Mouse (Mus musculus) myocyte (in vitro differentiated cells): ENCODE data around the gene Elmsan1. TPM values are rescaled to one million over a fixed set of nuclear protein-coding genes. Genes with fewer than 3 reads are reported as not detected.

ENCODE experiments used
- H3K27me3 ChIP-seq: one replicate; pipeline ENCODE4 v1.6.1; 2011; ENCODE audit not compliant: control insufficient read depth, insufficient read depth, insufficient read length
- H3K36me3 ChIP-seq: one replicate; pipeline ENCODE4 v1.6.1; 2011; ENCODE audit not compliant: control insufficient read depth, insufficient read depth
- H3K4me2 ChIP-seq: one replicate; pipeline ENCODE4 v1.6.1; 2011; ENCODE audit warnings: low read depth, control low read depth
- H3K4me3 ChIP-seq: one replicate; pipeline ENCODE4 v1.5.1; 2011; ENCODE audit warnings: mild to moderate bottlenecking, control low read depth, moderate library complexity
- H3K79me2 ChIP-seq: one replicate; pipeline ENCODE4 v1.6.1; 2011; ENCODE audit not compliant: control insufficient read depth, insufficient read depth
- H3ac ChIP-seq: one replicate; pipeline ENCODE4 v1.6.1; 2011; ENCODE audit not compliant: control insufficient read depth, insufficient read length
- CEBPB ChIP-seq: IDR thresholded peaks from 2 replicates; pipeline ENCODE4 v1.6.1; 2011; ENCODE audit warnings: mild to moderate bottlenecking, moderate library complexity; ENCODE audit not compliant: poor library complexity, insufficient read depth, severe bottlenecking
- E2F4 ChIP-seq: IDR thresholded peaks from one replicate; pipeline ENCODE4 v1.6.1; 2011; ENCODE audit warnings: mild to moderate bottlenecking, control low read depth, moderate library complexity; ENCODE audit not compliant: insufficient read depth
- MAX ChIP-seq: IDR thresholded peaks from one replicate; pipeline ENCODE4 v1.6.1; 2011; ENCODE audit warnings: low read depth, mild to moderate bottlenecking, control low read depth
- MYOD1 ChIP-seq, 3 experiments: IDR thresholded peaks; one replicate each; pipeline ENCODE4 v1.6.1; 2011; ENCODE audit warnings: control low read depth in 2 of 3, low read depth in 2 of 3, mild to moderate bottlenecking in 2 of 3, moderate library complexity in 1 of 3; ENCODE audit not compliant: insufficient read length in 2 of 3, control insufficient read depth in 1 of 3
- MYOG ChIP-seq, 3 experiments: IDR thresholded peaks; one replicate each; pipeline ENCODE4 v1.6.1; 2011; ENCODE audit warnings: control low read depth in 2 of 3, low read depth in 2 of 3, mild to moderate bottlenecking in 2 of 3; ENCODE audit not compliant: insufficient read length in 2 of 3, control insufficient read depth in 1 of 3, insufficient read depth in 1 of 3
- POLR2A ChIP-seq: IDR thresholded peaks from one replicate; pipeline ENCODE4 v1.6.1; 2011; ENCODE audit warnings: low read depth, mild to moderate bottlenecking, control low read depth, moderate library complexity; ENCODE audit not compliant: insufficient read length
- POLR2AphosphoS2 ChIP-seq: IDR thresholded peaks from one replicate; pipeline ENCODE4 v1.6.1; 2011; ENCODE audit warnings: low read depth, control low read depth; ENCODE audit not compliant: insufficient read length
- REST ChIP-seq: IDR thresholded peaks from one replicate; pipeline ENCODE4 v1.6.1; 2011; ENCODE audit warnings: mild to moderate bottlenecking, control low read depth, moderate library complexity; ENCODE audit not compliant: insufficient read depth, insufficient read length
- SRF ChIP-seq: IDR thresholded peaks from one replicate; pipeline ENCODE4 v1.6.1; 2011; ENCODE audit warnings: low read depth; ENCODE audit not compliant: control insufficient read depth, insufficient read length
- TCF12 ChIP-seq: IDR thresholded peaks from one replicate; pipeline ENCODE4 v1.6.1; 2011; ENCODE audit warnings: mild to moderate bottlenecking, control low read depth; ENCODE audit not compliant: poor library complexity, insufficient read depth, severe bottlenecking
- TCF3 ChIP-seq: IDR thresholded peaks from one replicate; pipeline ENCODE4 v1.6.1; 2011; ENCODE audit warnings: low read depth, control low read depth; ENCODE audit not compliant: insufficient read length
- USF1 ChIP-seq: IDR thresholded peaks from one replicate; pipeline ENCODE4 v1.6.1; 2011; ENCODE audit warnings: low read depth, mild to moderate bottlenecking, control low read depth, moderate library complexity
- polyA plus RNA-seq: library from polyadenylated mRNA; unstranded; fragments of >200 nt; fragmentation: generic; extraction: Trizol; gene quantifications from one replicate; pipeline ENCODE4 v1.2.1, GENCODE M21; 2012; ENCODE audit warnings: missing spikeins

Elmsan1 gene
- polyA plus RNA-seq, 1 experiment, result 13.7 TPM

DNA sequence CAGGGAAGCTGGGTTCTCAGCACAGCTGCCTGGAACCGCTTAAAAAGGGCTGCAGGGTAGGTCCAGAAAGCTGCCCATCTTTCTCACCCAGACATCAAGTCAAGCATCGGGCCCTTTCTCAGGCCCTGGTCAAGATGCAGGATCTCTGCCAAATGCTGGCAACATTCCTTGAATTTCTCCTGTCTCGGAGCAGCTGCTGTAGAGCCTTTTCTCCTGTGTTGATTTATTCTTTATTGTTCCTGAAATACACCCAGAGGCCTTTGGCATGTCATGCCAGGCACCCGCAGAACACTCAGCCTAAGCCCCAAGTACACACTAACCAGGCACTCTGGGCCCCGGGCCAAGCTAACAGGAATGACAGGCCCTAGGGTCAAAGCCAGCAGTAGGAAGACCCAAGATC lies 31.7 kb downstream of the Elmsan1 start:
- Histone ChIP-seq H3K36me3 (peaks cover 6% of the 10 kb centered on the region), H3K4me3 (no peak overlapping the region), H3K4me2 (peak overlapping the region; percentile 48), H3K79me2 (peaks cover 98% of the 10 kb centered on the region), H3K27me3 (no peaks in the 10 kb centered on the region), H3ac (no peak overlapping the region)
- TF ChIP-seq MYOD1 (IDR thresholded peaks at IDR 0.05; ENCODE audit: control insufficient read depth in 1 of 3, insufficient read length in 2 of 3, low read depth in 2 of 3) (peak; percentile 47 to 77 (median 56)), TCF12 (peak; percentile 58), MYOG (IDR thresholded peaks at IDR 0.05; ENCODE audit: control insufficient read depth in 1 of 3, insufficient read depth in 1 of 3, insufficient read length in 2 of 3, low read depth in 2 of 3) (peak in 2 of 3 experiments; percentile 51 to 54), CEBPB (no peak)

- H3ac ChIP-seq, result no peak overlapping the region
- H3K79me2 ChIP-seq, result peaks cover 98% of the 10 kb centered on the region
- H3K4me3 ChIP-seq, result no peak overlapping the region
- no peak overlapping the region for H3K4me2 ChIP-seq
- H3K36me3 ChIP-seq, result peaks cover 6% of the 10 kb centered on the region
- TF ChIP-seq POLR2A (no peak), CEBPB (no peak), MYOG (IDR thresholded peaks at IDR 0.05; ENCODE audit: control insufficient read depth in 1 of 3, insufficient read depth in 1 of 3, insufficient read length in 2 of 3, low read depth in 2 of 3) (no peak), TCF12 (no peak), POLR2AphosphoS2 (no peak), MYOD1 (IDR thresholded peaks at IDR 0.05; ENCODE audit: control insufficient read depth in 1 of 3, insufficient read length in 2 of 3, low read depth in 2 of 3) (no peak), SRF (no peak), USF1 (no peak), E2F4 (no peak), MAX (no peak), REST (no peak), TCF3 (no peak)
- no peaks in the 10 kb centered on the region for H3K27me3 ChIP-seq
These were observed 32.1 kb downstream of the Elmsan1 start for GRCm38 (mm10) chr12:84186536-84186935.

GRCm38 (mm10) chr12:84185547-84185946 lies 33.1 kb downstream of the Elmsan1 start:
- Histone ChIP-seq H3K36me3 (peaks cover 6% of the 10 kb centered on the region), H3ac (no peak overlapping the region), H3K79me2 (peaks cover 98% of the 10 kb centered on the region), H3K27me3 (no peaks in the 10 kb centered on the region), H3K4me2 (no peak overlapping the region), H3K4me3 (no peak overlapping the region)
- TF ChIP-seq MYOG (IDR thresholded peaks at IDR 0.05; ENCODE audit: control insufficient read depth in 1 of 3, insufficient read depth in 1 of 3, insufficient read length in 2 of 3, low read depth in 2 of 3) (no peak), CEBPB (no peak), POLR2AphosphoS2 (no peak), REST (no peak), MAX (no peak), MYOD1 (IDR thresholded peaks at IDR 0.05; ENCODE audit: control insufficient read depth in 1 of 3, insufficient read length in 2 of 3, low read depth in 2 of 3) (no peak), SRF (no peak), USF1 (no peak)

- H3K36me3 ChIP-seq, result peaks cover 6% of the 10 kb centered on the region
- no peak overlapping the region for H3ac ChIP-seq
- H3K79me2 ChIP-seq, result peaks cover 98% of the 10 kb centered on the region
- H3K4me3 ChIP-seq, result no peak overlapping the region
- no peak for TF ChIP-seq REST
- no peak for TF ChIP-seq SRF
- TF ChIP-seq MYOD1 (IDR thresholded peaks at IDR 0.05; ENCODE audit: control insufficient read depth in 1 of 3, insufficient read length in 2 of 3, low read depth in 2 of 3), result no peak
- no peak for TF ChIP-seq MAX
- TF ChIP-seq MYOG (IDR thresholded peaks at IDR 0.05; ENCODE audit: control insufficient read depth in 1 of 3, insufficient read depth in 1 of 3, insufficient read length in 2 of 3, low read depth in 2 of 3), result no peak
- no peak for TF ChIP-seq CEBPB
- TF ChIP-seq TCF3, result no peak
- TF ChIP-seq POLR2A, result no peak
- TF ChIP-seq USF1, result no peak
- no peaks in the 10 kb centered on the region for H3K27me3 ChIP-seq
- no peak overlapping the region for H3K4me2 ChIP-seq
These were observed 33.7 kb downstream of the Elmsan1 start for GRCm38 (mm10) chr12:84184979-84185378.

DNA sequence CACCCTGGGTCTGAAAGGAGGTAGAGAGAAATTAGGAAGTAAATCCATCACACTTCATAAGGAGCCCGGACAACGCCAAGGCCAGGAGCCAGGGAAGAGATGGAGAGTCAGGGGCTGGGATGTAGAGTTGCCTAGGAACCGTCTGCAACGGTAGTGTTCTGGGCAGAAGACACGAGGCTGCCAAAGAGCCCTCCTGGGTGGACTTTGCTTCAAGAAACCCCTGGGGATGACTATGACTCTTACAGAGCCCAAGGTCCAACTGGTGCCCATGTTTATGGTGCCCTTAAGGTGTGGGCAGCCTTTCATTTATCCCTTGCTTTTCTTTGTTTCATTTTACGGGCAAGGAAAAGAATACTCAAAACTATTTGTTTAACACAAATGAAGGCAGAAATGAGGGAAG lies 36.7 kb downstream of the Elmsan1 start:
- Histone ChIP-seq H3K4me2 (no peak overlapping the region), H3K27me3 (no peaks in the 10 kb centered on the region), H3K36me3 (peaks cover 6% of the 10 kb centered on the region), H3K4me3 (no peak overlapping the region), H3K79me2 (peaks cover 100% of the 10 kb centered on the region), H3ac (no peak overlapping the region)
- TF ChIP-seq E2F4 (no peak), USF1 (no peak), MYOD1 (IDR thresholded peaks at IDR 0.05; ENCODE audit: control insufficient read depth in 1 of 3, insufficient read length in 2 of 3, low read depth in 2 of 3) (no peak), POLR2A (no peak)
